Mouse (Mus musculus) heart, postnatal 0 days (tissue): ENCODE data around the gene Hrh1.

Experiments
- CTCF ChIP-seq: IDR thresholded peaks from 2 replicates; pipeline ENCODE4 v1.5.1; 2016; ENCODE audit warnings: antibody characterized with exemption, control low read depth, low read depth
- EP300 ChIP-seq: IDR thresholded peaks from 2 replicates; pipeline ENCODE4 v1.6.1; 2016; ENCODE audit warnings: antibody characterized with exemption, low read depth

DNA sequence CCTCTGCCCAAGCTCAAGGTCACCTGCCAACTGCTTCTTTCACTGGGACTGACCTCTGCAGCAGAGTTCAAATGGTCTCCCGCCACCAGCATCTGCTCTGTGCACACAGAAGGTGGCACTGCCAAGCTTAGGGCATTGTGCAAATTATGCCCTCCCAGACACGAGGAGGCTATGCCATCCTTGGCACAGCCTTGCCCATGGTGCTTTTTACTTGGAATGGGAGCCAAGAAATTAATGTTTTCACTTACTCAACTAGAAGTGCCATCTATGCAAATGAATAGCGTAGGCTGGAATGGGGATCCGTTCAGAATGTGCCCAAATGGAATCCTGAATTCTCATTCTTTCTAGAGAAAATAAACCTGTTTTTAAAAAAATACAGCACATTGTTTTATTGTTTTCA, 77.2 kb downstream of the Hrh1 start:
- no peak for TF ChIP-seq CTCF
- no peak for TF ChIP-seq EP300
